Mouse (Mus musculus) ovary, postnatal 36 days (tissue): Measurements from ENCODE around the gene Hand2.

Experiments used
- DNase-seq: peaks from one replicate; pipeline ENCODE4 v3.0.0; 2022; ENCODE audit warnings: low spot score, mixed read lengths

Hand2 gene

DNA sequence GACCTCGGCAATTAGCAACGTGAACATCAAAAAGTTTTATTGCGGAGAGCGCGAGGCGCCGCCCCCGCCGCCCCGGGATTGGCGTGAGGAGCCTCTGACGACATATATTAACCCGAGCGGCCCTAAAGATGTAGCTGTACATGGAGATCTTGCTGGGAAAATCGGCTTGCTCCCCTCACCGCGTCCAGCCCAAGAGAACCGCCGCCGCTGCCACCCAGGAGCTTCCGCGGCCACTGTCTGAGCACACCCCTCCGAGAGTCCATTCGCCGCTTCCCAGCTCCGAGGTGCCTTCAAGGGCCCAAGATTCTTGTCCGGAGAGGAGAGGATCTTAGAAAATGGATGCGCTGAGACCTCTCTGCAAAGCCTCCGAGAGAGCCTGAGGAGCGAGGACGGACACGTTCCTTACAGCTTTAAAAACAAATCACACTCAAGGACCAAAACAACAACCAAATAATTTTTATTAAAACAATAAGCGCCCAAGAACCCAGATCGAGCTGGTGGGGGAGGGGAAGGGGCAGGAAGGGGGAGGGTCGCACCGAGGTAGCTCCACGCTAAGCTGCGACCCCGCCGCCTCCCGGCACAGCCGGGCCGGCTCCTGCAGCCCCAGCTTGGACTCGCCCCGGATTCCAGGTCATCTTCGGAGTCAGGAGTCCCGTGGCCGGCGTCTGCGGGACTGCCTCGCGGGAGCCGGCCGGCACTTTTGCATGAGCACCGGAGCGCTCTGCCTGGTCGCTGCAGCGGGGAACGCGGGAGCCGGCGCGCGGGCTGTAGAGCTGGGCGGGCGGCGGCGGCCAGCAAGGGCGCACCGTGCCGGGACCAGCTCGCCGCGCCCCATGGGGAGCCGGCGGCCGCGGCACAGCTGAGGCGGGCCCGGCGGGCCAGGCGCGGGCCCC is at the start of gene Hand2:
Gene Hand2, plus strand, starts transcription at position 133 of the 893 bp plus-strand sequence.
- DNase-seq, result no peak

GRCm38 (mm10) chr8:57273055-57273454 is 47.7 kb upstream of the Hand2 start:
- no peak for DNase-seq

GRCm38 (mm10) chr8:57293441-57293840 is 27.3 kb upstream of the Hand2 start:
- DNase-seq, result no peak

GRCm38 (mm10) chr8:57303513-57303912 is 17.3 kb upstream of the Hand2 start:
- DNase-seq, result no peak

DNA sequence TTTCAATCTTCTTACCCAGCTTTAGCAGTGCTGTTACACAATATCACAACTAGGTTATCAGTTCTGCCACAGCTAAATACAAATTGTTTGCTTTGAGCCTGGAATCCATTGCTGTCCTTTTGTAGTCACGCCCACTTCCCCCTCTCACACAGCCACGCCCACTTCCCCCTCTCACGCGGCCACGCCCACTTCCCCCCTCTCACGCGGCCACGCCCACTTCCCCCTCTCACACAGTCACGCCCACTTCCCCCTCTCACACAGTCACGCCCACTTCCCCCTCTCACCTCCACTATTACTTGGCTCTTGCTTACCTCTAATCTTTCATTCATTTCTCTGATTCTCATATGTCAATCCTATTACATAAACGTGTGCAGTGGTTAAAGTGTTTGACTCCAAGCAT is 15.8 kb upstream of the Hand2 start:
- no peak for DNase-seq

DNA sequence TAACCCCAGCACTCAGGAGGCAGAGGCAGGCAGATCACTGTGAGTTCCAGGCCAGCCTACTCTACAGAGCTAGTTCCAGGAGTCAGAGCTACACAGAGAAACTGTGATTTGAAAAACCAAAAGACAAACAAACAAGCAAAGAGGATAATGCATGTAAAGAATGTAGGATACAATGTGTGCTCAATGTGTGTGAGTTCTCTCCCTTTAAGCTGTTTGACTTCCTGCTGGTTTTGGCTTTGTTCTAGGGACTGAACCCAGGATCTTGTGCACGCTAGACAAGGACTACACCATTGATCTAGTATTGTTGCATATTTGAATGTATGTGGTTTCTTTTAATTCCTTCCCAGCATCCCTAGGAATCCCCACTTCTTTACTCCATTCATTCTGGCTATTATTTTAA is 14.3 kb upstream of the Hand2 start:
- no peak for DNase-seq

DNA sequence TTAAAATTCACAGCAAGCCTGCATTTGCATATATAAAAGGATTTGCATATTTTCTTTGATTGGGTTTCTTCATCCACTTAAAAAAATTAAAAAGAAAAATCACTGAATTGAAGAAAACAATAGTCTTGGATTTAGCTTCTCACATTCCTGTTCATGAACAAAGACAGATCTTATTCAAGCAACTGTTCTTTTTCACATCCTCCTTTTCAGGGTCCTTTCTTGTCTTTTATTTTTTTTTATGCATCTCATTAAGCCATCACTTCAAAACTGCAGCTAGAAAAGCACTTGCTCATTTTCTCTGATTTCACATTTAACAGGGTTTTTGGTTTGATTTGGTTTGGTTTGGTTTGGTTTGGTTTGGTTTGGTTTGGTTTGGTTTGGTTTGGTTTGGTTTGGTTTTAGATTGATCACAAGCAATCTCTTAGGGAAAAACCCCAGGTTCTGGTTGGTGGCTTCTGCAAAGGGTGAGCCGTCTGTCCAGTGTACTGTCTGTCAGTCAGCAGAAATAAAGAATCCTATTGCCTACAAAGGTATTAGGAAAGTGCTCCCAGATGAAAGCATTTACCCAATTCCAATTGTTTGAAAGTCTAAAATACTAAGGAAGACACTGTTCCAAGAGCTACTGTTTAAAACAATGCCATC is 10.8 kb upstream of the Hand2 start:
- DNase-seq, result no peak

DNA sequence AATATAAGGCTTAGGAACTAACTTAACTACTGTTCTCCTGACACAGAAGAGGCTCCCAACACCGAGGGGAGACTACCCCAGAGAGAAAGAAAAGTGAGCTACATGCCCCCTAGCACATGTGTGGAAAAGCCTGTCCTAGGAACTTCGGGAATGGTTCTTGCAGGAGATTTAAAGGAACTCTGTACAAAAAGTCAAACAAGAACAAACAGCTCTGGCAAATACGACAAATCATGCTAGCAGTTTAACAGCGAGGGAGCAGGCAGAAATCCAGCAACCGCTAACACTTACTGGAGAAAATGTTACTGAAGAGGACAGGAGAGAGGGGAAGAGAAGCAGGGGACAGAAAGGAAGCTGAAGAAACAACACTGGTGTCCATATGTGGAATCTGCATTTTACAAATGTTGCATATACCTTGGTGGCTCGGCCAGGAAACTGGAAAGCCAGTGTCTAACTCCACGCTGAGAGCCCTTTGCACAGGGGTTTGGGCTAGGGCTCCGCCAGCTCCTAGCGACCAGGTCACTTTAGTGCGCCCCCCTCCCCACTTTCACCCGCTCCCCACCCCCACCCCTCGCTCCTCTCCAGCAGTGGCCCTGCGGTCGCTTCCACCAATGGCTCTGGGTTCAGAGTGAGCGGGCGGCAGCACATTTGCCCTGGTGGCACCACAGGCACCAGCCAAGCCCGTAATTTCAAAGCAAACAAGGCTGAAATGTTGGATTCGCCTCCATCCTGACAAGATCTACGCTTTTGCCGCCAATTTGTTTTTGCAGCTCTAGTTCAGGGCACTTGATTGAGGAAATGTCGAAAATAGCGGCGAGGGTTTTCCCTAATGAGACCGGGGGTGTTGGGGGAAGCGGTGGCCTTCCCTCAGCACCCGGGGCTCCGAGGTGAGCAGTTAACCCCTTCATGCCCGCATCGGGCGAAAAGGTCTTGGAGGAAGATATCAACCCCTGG is 8.5 kb upstream of the Hand2 start:
- no peak for DNase-seq

- no peak for DNase-seq
Measured at GRCm38 (mm10) chr8:57313583-57313982, 7.2 kb upstream of the Hand2 start.

DNA sequence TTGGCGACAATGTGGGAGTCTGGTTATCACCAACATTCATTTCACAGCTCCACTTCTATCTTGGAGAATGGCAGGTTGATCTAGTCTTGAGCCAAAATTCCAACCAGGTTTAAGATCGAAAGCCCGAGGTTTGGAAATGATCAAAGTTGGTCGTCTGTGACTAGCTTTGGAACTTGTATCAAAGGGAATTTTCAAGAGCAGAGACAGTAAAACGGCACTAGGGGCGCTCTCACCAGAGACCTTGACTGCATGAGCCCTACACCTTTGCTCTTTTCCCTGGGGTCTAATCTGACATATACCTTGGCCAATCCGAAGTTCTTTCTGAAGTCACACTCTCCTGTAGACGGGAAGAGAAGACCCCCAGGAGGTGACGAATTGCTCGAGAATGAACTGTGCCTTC is 6.6 kb upstream of the Hand2 start:
- DNase-seq, result no peak

GRCm38 (mm10) chr8:57315471-57315870 is 5.3 kb upstream of the Hand2 start:
- no peak for DNase-seq

- DNase-seq, result no peak
Measured at GRCm38 (mm10) chr8:57317107-57317506, 3.7 kb upstream of the Hand2 start.

DNA sequence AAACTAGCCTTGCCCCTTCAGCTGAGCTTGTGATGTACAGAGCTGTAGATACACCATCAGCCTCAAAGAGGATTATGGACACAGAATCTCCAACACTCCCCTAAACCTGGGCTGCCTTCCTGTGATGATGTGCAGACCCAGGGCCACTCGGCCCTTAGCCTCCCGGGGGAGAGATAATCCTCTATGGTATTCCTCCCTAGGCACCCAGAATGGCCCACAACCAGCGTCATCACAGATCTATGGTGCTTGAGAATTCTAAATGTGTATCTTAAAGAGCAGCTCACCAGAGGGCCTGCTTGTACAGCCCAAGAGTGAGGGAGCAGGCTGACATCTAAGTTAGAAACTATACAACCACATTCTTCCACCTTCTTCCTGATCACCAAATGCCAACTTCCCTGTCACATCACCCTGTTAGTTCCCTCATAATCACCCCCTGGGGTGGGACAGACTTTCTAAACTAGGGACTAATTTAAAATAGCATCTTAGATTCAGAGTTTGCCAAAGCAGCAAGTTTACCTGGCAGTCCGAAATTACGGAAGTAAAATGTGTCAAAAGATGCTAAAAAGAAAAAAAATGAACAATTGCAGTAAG is 2.8 kb upstream of the Hand2 start:
- no peak for DNase-seq

DNA sequence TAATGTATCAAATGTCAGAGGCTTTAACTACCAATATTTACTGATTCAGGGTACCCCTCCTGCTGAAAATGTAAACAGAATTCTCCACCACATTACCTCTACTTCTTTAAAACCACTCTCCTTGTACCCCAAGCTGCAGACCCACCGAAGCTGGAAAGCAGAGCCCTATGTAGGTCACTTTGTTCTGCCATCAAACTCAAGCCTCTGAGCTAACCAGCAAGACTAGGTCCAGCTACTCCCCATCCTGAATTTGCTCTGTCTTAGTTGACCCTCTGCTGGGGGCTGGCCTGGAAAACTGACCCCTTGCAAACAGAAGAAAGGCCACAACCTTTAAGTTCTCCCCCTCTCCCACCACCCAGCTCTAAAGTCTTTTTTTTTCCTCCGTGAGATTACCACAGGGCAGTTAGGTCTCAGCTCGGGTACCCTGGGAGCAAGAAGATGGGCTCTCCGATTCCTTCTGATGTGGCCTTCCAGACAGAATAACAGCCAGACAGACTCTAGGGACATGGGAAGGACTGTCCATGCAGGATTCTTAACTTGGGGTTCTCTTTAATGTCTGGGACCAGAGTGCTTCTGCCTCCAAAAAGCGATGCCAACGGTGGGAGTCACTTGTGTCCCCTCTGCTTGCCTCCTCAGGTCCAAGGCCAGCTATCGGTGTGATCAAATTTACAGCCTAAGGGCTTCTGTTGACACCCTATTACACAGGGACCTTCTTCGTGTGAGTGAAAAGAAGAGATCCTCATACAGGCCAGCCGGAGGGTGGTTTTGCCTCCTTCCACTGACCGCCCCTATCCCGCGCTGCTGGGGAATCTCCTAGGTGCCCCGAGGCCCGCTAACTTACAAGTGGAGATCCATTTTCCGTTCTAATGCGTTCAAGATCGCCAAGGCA is 1.4 kb upstream of the Hand2 start:
- DNase-seq, result no peak

DNA sequence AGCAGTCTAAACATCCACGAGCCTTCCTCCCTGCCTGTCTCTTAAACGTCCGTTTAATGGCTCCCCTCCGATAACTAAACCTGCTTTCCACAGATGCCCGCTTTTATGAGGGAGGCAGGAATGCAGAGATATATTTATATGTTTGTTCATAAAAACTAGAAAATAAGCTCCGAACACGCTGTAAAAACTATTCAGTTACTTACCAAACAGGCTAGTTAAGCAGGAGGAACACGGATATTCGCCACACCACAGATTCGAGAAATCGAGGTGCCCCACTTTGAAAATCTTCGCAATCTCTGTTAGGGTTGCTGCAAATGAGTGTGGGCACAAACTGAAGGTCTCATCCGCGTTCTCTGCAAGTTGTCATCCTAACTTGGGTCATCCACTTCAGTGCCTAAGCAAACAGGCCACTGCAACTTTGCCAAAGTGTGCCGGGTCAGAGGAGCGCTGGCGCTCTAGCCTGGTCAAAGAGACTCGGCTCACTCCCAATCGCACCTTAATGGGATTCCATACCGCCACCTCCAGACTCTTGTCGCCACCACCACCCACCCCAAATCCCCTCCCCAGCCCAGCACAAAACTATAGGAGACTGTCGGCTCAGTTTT is 700 bp upstream of the Hand2 start:
- DNase-seq, result no peak

GRCm38 (mm10) chr8:57321898-57322895 is 1.4 kb downstream of the Hand2 start:
- no peak for DNase-seq

DNA sequence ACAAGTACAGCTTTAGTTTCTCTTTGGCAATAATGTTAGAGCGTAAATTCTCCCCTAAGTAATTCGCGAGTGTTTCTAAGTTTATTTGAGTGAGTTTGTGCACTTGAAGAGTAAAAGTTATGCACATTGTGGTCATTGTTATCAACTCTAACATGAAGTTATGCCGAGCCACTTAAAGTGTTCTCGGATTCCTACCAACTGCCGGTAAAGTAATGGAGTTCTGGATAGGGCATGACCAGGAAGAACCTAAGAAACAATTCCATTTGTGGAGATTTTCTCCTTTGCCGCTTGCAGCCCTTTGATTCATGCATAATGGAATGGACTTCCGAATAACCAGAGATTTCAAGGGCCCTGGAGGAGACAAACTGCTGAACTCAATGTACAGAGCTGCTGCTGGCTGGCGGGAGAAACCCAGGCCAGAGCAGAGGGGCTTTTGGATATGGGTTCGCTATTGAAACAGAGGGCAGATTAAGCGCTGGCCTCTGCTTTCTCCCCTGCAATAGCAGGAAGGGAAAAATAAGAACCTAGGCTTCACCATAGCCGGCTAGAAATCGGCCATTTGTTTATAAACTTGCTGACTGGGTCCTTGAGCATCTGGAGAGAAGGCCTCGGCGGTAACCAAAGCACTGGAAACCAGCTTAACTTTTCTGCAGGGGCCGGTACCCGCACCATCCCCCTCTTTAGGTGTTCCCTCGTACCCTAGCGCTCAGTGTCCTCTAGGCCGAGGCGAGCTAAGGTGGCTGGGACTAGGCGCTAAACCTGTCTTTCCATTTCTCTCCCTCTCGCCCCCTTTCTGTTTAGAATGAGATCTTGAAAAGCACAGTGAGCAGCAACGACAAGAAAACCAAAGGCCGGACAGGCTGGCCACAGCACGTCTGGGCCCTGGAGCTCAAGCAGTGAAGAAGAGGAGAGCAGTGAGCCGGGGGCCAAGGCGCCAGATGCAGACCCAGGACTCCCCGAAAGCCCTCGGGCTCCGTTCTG is 2.5 kb downstream of the Hand2 start:
- no peak for DNase-seq

DNA sequence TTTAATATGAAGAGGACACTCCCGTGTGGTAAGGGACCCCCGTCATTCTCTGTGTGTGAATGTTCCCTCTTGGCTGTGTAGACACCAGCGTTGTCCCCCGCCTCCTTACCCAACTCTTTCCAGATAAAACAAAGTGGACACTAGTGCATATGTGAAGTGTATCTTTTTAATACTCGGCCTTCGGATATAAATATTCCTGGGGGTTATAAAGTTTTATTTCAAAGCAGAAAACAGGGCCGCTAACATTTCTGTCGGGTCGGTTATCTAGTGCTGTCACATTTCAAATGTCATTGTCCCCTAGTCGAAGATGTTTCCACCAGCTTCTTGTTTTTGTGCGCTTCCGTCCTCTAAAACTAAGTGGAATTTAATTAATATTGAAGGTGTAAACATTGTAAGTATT is 3.3 kb downstream of the Hand2 start:
- DNase-seq, result no peak
